Mouse (Mus musculus): ENCODE measurements around the gene Sgms1.

The Sgms1 gene

GRCm38 (mm10) chr19:32292782-32293776, 96.4 kb downstream of the Sgms1 start:
- no peak for DNase-seq (ENCODE audit: low spot score)

GRCm38 (mm10) chr19:32292067-32292739, 97.3 kb downstream of the Sgms1 start:
- no peak for DNase-seq (ENCODE audit: low spot score)

- no peak for DNase-seq (ENCODE audit: low spot score)
Measured at GRCm38 (mm10) chr19:32291130-32291529, 98.4 kb downstream of the Sgms1 start.

- no peak for DNase-seq (ENCODE audit: low spot score)
Measured at GRCm38 (mm10) chr19:32288895-32289294, 100.6 kb downstream of the Sgms1 start.

GRCm38 (mm10) chr19:32287839-32288238, 101.7 kb downstream of the Sgms1 start:
- DNase-seq (ENCODE audit: low spot score) = no peak

GRCm38 (mm10) chr19:32285455-32285831, 104.1 kb downstream of the Sgms1 start:
- DNase-seq (ENCODE audit: low spot score) = no peak

GRCm38 (mm10) chr19:32284681-32285454, 104.6 kb downstream of the Sgms1 start:
- no peak for DNase-seq (ENCODE audit: low spot score)

GRCm38 (mm10) chr19:32281917-32282316, 107.6 kb downstream of the Sgms1 start:
- no peak for DNase-seq (ENCODE audit: low spot score)

- no peak for DNase-seq (ENCODE audit: low spot score)
Measured at GRCm38 (mm10) chr19:32280380-32280779, 109.1 kb downstream of the Sgms1 start.

GRCm38 (mm10) chr19:32279400-32279799, 110.1 kb downstream of the Sgms1 start:
- no peak for DNase-seq (ENCODE audit: low spot score)

GRCm38 (mm10) chr19:32277869-32278268, 111.6 kb downstream of the Sgms1 start:
- DNase-seq (ENCODE audit: low spot score) = no peak

GRCm38 (mm10) chr19:32277287-32277686, 112.2 kb downstream of the Sgms1 start:
- no peak for DNase-seq (ENCODE audit: low spot score)

- DNase-seq (ENCODE audit: low spot score) = no peak
Measured at GRCm38 (mm10) chr19:32276817-32277216, 112.7 kb downstream of the Sgms1 start.

GRCm38 (mm10) chr19:32276263-32276662, 113.3 kb downstream of the Sgms1 start:
- DNase-seq (ENCODE audit: low spot score) = no peak

GRCm38 (mm10) chr19:32275068-32275925, 114.2 kb downstream of the Sgms1 start:
- DNase-seq (ENCODE audit: low spot score) = no peak

- DNase-seq (ENCODE audit: low spot score) = no peak
Measured at GRCm38 (mm10) chr19:32274145-32274544, 115.4 kb downstream of the Sgms1 start.

- DNase-seq (ENCODE audit: low spot score) = no peak
Measured at GRCm38 (mm10) chr19:32273714-32274113, 115.8 kb downstream of the Sgms1 start.

GRCm38 (mm10) chr19:32272475-32273260, 116.8 kb downstream of the Sgms1 start:
- no peak for DNase-seq (ENCODE audit: low spot score)

GRCm38 (mm10) chr19:32271455-32272200, 117.9 kb downstream of the Sgms1 start:
- no peak for DNase-seq (ENCODE audit: low spot score)

GRCm38 (mm10) chr19:32269844-32270176, 119.7 kb downstream of the Sgms1 start:
- DNase-seq (ENCODE audit: low spot score) = no peak

Data from urinary bladder, postnatal 10 days (tissue).